Mouse (Mus musculus): Measurements from ENCODE around the gene Clptm1. TPM values are rescaled to one million over a fixed set of nuclear protein-coding genes. Genes with fewer than 3 reads are reported as not detected.
A peak's percentile ranks its signal among the peaks of the same experiment; 100 is the strongest.

Gene Clptm1
- polyA plus RNA-seq, 1 experiment from 2014 or later = 147 TPM

DNA sequence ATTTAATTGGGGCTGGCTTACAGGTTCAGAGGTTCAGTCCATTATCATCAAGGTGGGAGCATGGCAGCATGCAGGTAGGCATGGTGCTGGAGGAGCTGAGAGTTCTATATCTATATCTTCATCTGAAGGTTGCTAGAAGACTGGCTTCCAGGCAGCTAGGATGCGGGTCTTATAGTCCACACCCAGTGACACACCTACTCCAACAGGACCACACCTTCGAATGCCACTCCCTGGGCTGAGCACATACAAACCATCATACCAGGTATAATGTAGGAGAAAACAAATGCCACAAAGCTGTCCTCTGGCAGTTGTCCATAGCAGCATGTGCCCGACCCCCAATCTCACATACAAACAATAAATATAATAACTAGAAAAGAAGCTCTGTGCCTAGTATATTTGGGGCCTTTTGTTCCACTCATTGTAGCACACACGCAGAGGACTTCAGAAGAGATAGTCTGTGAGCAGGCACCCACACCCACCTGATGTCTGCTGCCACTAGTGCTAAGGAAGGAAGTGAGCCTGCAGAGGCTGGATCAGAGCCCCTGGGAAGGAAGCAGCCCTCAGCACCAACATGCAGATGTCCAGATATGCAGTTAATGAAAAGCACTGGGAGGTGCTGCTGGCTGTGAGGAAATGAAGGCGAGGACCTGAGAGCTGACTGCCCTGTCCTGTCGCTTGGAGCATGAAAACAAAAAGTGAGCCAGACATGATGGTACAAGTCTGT is 13.6 kb downstream of the Clptm1 start:
- H3K36me3 ChIP-seq (ENCODE audit: control insufficient read depth, insufficient read depth, low read length) = peaks cover 40% of the 10 kb centered on the region
- no peak for ATAC-seq (ENCODE audit: low read depth)
- no peak overlapping the region for H3K27ac ChIP-seq (ENCODE audit: low read depth, low read length)
- H3K9ac ChIP-seq (replicated peaks; ENCODE audit: low read depth, low read length) = no peak overlapping the region
- no peaks in the 10 kb centered on the region for H3K4me1 ChIP-seq (ENCODE audit: control insufficient read depth, insufficient read depth, low read length)
- 97% methylated on average over 6 of the region's 6 CpGs for WGBS
- H3K27me3 ChIP-seq (ENCODE audit: control insufficient read depth, insufficient read depth, low read length) = no peaks in the 10 kb centered on the region
- H3K9me3 ChIP-seq (ENCODE audit: control insufficient read depth, low read length) = no peaks in the 10 kb centered on the region
- no peak overlapping the region for H3K4me3 ChIP-seq (ENCODE audit: low read depth, low read length)
- no peak overlapping the region for H3K4me2 ChIP-seq (ENCODE audit: low read depth, low read length)

DNA sequence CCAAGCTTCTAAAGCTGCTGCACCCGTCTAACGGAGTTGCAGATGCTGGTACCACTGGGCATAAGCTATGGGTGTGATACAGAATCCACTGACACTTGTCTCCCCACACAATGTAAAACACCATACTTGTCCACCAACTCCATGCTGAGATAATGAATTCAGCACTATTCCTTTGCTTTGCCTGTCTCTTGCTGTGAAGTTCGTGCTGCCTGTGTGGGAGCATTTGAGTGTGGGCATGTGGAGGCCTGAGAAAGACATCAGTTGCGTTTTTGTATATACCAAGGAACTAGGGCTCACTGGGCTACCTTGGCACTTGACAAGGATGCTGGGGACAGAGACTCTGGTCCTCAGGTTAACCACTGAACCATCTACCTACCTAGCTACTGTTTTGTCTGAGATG is 23.6 kb downstream of the Clptm1 start:
- H3K27ac ChIP-seq (ENCODE audit: low read depth, low read length) = no peak overlapping the region
- no peaks in the 10 kb centered on the region for H3K27me3 ChIP-seq (ENCODE audit: control insufficient read depth, insufficient read depth, low read length)
- WGBS = 92% methylated on average over 4 of the region's 4 CpGs
- no peak overlapping the region for H3K4me3 ChIP-seq (ENCODE audit: low read depth, low read length)
- H3K4me1 ChIP-seq (ENCODE audit: control insufficient read depth, insufficient read depth, low read length) = no peaks in the 10 kb centered on the region
- no peak overlapping the region for H3K9ac ChIP-seq (replicated peaks; ENCODE audit: low read depth, low read length)
- H3K36me3 ChIP-seq (ENCODE audit: control insufficient read depth, insufficient read depth, low read length) = peaks cover 76% of the 10 kb centered on the region
- no peaks in the 10 kb centered on the region for H3K9me3 ChIP-seq (ENCODE audit: control insufficient read depth, low read length)
- ATAC-seq (ENCODE audit: low read depth) = no peak
- no peak overlapping the region for H3K4me2 ChIP-seq (ENCODE audit: low read depth, low read length)

DNA sequence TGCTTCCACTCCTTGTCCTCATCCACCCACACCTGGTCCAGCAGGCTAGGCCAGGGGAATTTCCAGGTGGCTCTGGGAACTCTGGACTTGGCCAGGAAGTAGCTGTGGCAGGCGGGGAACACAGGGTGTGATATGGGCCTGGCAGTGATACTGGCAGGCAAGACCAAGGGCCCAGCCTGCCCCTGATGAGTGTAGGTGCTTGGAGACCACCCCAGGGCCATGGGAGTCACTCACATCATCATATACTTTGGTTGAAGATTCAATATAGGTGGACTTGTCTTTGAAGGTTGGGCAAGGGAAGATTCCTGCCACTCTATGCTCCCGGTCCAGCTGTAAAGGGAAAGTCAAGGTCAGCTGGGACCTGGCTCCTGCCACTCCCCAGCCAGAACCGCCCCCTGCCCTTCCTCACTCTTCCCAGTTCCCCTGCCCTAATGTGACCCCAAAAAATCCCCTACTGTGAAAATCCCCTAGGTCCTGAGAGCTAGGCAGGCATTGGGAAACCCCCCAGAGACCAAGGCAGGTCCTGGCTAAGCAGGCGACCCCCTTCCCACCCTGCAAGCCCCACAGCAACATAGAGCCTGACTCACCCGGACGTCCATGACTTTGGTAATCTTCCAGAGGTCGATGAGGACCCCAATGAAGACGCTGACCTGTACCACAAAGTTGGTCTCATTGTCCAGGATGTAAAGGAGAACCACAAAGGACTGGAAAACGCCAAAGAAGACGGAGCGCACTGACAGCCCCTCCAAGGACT is 29.6 kb downstream of the Clptm1 start:
- Histone ChIP-seq H3K9ac (replicated peaks; ENCODE audit: low read depth, low read length) (no peak overlapping the region), H3K27ac (ENCODE audit: low read depth, low read length) (no peak overlapping the region), H3K4me3 (ENCODE audit: low read depth, low read length) (no peak overlapping the region), H3K9me3 (ENCODE audit: control insufficient read depth, low read length) (no peaks in the 10 kb centered on the region), H3K4me1 (ENCODE audit: control insufficient read depth, insufficient read depth, low read length) (no peaks in the 10 kb centered on the region), H3K36me3 (ENCODE audit: control insufficient read depth, insufficient read depth, low read length) (peaks cover 55% of the 10 kb centered on the region), H3K4me2 (ENCODE audit: low read depth, low read length) (no peak overlapping the region), H3K27me3 (ENCODE audit: control insufficient read depth, insufficient read depth, low read length) (no peaks in the 10 kb centered on the region)
- no peak for ATAC-seq (ENCODE audit: low read depth)
- WGBS = 94% methylated on average over 11 of the region's 11 CpGs

DNA sequence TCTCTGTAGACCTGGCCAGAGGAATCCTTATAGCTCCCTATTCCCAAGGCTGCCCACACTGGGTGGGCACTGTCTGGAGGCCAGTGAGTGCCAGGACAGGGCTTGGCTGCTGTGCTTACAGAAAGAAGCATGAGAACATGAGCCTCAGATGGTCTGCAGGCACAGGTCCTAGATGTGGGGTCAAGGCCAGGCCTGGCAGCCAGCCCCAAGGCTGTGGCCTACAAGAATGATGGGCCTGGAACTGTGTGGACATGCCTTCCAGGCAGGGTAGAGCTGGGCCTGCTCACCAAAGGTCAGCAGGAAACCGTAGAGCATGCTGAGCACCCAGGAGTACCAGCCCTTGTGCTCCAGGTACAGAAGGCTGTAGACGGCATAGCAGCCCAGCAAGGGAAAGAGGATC is 30.2 kb downstream of the Clptm1 start:
- peaks cover 54% of the 10 kb centered on the region for H3K36me3 ChIP-seq (ENCODE audit: control insufficient read depth, insufficient read depth, low read length)
- no peaks in the 10 kb centered on the region for H3K9me3 ChIP-seq (ENCODE audit: control insufficient read depth, low read length)
- no peak overlapping the region for H3K4me3 ChIP-seq (ENCODE audit: low read depth, low read length)
- H3K4me2 ChIP-seq (ENCODE audit: low read depth, low read length) = no peak overlapping the region
- H3K27me3 ChIP-seq (ENCODE audit: control insufficient read depth, insufficient read depth, low read length) = no peaks in the 10 kb centered on the region
- H3K9ac ChIP-seq (replicated peaks; ENCODE audit: low read depth, low read length) = no peak overlapping the region
- 100% methylated on average over 2 of the region's 2 CpGs for WGBS
- H3K27ac ChIP-seq (ENCODE audit: low read depth, low read length) = no peak overlapping the region
- no peak for ATAC-seq (ENCODE audit: low read depth)
- 0 out of 2 replicates have a peak, but pooled peaks cover 3% of the 10 kb centered on the region for H3K4me1 ChIP-seq (ENCODE audit: control insufficient read depth, insufficient read depth, low read length)

DNA sequence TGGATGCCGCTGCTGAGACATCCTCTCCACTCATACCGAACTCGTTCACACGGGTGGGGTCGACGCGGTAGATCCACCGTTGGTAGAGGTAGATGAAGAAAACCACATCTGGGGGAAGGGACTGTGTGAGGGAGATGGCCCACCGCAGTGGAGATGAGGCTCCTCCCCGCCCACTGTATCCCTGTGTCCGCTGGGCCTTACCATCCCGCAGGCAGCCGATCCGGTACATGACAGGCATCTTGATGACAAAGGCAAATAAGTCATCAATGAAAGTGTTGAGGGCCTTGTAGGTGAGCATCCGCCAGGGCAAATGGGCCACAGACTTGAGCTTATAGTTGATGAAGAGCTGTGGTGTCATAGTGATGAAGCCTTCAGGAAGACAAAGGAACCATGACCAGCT is 31.0 kb downstream of the Clptm1 start:
- Histone ChIP-seq H3K27ac (ENCODE audit: low read depth, low read length) (no peak overlapping the region), H3K4me2 (ENCODE audit: low read depth, low read length) (no peak overlapping the region), H3K9me3 (ENCODE audit: control insufficient read depth, low read length) (no peaks in the 10 kb centered on the region), H3K4me1 (ENCODE audit: control insufficient read depth, insufficient read depth, low read length) (0 out of 2 replicates have a peak, but pooled peaks cover 5% of the 10 kb centered on the region), H3K36me3 (ENCODE audit: control insufficient read depth, insufficient read depth, low read length) (peaks cover 48% of the 10 kb centered on the region), H3K9ac (replicated peaks; ENCODE audit: low read depth, low read length) (no peak overlapping the region), H3K4me3 (ENCODE audit: low read depth, low read length) (no peak overlapping the region), H3K27me3 (ENCODE audit: control insufficient read depth, insufficient read depth, low read length) (no peaks in the 10 kb centered on the region)
- no peak for ATAC-seq (ENCODE audit: low read depth)
- 96% methylated on average over 15 of the region's 15 CpGs for WGBS

DNA sequence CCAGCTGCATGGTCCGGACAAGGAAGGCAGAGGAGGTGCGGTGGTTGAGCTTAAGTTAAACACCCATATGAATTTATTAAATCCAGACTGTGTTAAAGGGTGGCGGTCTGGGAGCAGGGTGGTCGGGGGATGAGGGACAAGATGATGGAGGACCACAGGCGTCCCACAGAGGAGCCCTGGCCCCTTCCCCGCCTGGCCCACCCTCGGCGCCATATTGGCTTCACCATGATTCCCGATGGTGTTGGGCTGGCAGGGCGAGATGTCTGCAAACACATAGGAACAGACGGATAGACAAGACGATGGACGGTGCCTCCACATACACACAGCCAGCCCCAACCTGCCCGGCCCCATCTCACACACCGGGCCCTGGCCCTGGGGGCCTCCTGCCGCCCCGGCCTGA is 31.6 kb downstream of the Clptm1 start:
- Histone ChIP-seq H3K4me1 (ENCODE audit: control insufficient read depth, insufficient read depth, low read length) (0 out of 2 replicates have a peak, but pooled peaks cover 5% of the 10 kb centered on the region), H3K27me3 (ENCODE audit: control insufficient read depth, insufficient read depth, low read length) (no peaks in the 10 kb centered on the region), H3K36me3 (ENCODE audit: control insufficient read depth, insufficient read depth, low read length) (peaks cover 45% of the 10 kb centered on the region), H3K27ac (ENCODE audit: low read depth, low read length) (no peak overlapping the region), H3K9me3 (ENCODE audit: control insufficient read depth, low read length) (no peaks in the 10 kb centered on the region), H3K4me3 (ENCODE audit: low read depth, low read length) (no peak overlapping the region), H3K9ac (replicated peaks; ENCODE audit: low read depth, low read length) (no peak overlapping the region), H3K4me2 (ENCODE audit: low read depth, low read length) (no peak overlapping the region)
- 97% methylated on average over 17 of the region's 17 CpGs for WGBS
- no peak for ATAC-seq (ENCODE audit: low read depth)

DNA sequence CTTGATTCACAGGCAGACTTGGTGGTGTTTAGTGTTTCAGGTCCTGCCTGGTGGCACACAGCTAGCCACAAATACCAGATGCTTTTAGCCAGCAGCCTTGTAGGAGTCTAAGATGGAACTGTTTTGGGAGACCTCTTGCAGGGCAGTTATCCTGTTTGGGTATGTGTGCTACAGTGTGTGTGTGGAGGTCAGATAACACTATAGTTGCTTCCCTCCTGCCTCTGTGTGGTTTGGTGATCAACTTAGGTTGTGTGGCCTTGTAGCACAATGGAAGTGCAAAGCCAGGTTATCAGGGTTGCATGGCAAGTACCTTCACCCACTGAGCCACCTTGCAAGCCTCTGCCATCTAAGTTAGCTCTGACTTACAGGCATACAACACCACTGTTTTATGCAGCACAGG is 32.1 kb downstream of the Clptm1 start:
- Histone ChIP-seq H3K27ac (ENCODE audit: low read depth, low read length) (no peak overlapping the region), H3K4me2 (ENCODE audit: low read depth, low read length) (no peak overlapping the region), H3K4me1 (ENCODE audit: control insufficient read depth, insufficient read depth, low read length) (0 out of 2 replicates have a peak, but pooled peaks cover 5% of the 10 kb centered on the region), H3K9me3 (ENCODE audit: control insufficient read depth, low read length) (no peaks in the 10 kb centered on the region), H3K36me3 (ENCODE audit: control insufficient read depth, insufficient read depth, low read length) (peaks cover 42% of the 10 kb centered on the region), H3K4me3 (ENCODE audit: low read depth, low read length) (no peak overlapping the region), H3K9ac (replicated peaks; ENCODE audit: low read depth, low read length) (no peak overlapping the region), H3K27me3 (ENCODE audit: control insufficient read depth, insufficient read depth, low read length) (no peaks in the 10 kb centered on the region)
- ATAC-seq (ENCODE audit: low read depth) = no peak

DNA sequence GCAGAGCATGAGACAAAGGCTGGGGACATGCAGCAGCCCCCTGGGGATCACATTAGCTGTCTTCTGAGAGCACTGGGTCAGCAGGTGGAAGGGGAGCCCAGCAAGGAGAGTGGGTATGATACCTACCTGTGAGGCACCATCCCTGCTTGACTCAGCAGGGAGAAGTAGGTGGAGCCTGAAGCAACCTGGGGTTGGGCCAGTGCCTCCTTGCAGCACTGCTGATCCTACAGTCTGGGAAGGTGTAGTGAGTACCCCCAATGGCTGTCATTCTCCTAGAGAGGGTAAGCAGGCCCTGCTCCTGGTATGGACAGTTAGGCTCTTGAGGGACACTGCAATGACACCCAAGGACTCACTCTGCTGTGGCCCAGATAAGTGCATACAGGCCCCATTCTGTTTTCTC is 32.6 kb downstream of the Clptm1 start:
- no peak overlapping the region for H3K27ac ChIP-seq (ENCODE audit: low read depth, low read length)
- H3K36me3 ChIP-seq (ENCODE audit: control insufficient read depth, insufficient read depth, low read length) = peaks cover 37% of the 10 kb centered on the region
- H3K27me3 ChIP-seq (ENCODE audit: control insufficient read depth, insufficient read depth, low read length) = no peaks in the 10 kb centered on the region
- no peak overlapping the region for H3K9ac ChIP-seq (replicated peaks; ENCODE audit: low read depth, low read length)
- ATAC-seq (ENCODE audit: low read depth) = no peak
- no peak overlapping the region for H3K4me2 ChIP-seq (ENCODE audit: low read depth, low read length)
- H3K9me3 ChIP-seq (ENCODE audit: control insufficient read depth, low read length) = no peaks in the 10 kb centered on the region
- H3K4me1 ChIP-seq (ENCODE audit: control insufficient read depth, insufficient read depth, low read length) = 0 out of 2 replicates have a peak, but pooled peaks cover 5% of the 10 kb centered on the region
- no peak overlapping the region for H3K4me3 ChIP-seq (ENCODE audit: low read depth, low read length)

DNA sequence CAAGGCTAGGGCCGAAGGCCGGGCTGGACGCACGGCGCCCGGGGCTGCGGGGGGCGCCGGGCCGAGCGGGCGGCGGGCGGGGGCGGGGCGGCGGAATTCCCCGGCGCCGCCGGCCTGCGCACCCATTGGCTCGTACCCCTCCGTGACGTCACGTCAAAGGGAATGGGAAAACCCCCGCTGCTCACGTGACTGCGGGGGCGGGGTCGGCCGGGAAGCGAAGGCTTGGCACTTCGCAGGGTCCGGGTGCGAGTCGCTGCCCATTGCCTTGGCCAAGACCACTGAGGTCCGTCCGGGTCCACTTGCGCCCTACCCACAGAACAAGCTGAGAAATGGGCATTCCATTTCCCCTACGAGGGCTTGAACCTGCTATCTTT is 35.5 kb downstream of the Clptm1 start, which contains the start of gene Relb:
TSS of gene Relb (minus strand) at position 78 of the 374 bp plus-strand sequence.
- no peaks in the 10 kb centered on the region for H3K27me3 ChIP-seq (ENCODE audit: control insufficient read depth, insufficient read depth, low read length)
- H3K4me2 ChIP-seq (ENCODE audit: low read depth, low read length) = peak within 1 kb of the TSS; percentile 85
- peak within 1 kb of the TSS; percentile 68 for H3K4me3 ChIP-seq (ENCODE audit: low read depth, low read length)
- peaks cover 15% of the 10 kb centered on the region for H3K36me3 ChIP-seq (ENCODE audit: control insufficient read depth, insufficient read depth, low read length)
- H3K27ac ChIP-seq (ENCODE audit: low read depth, low read length) = peak within 1 kb of the TSS; percentile 79
- under 1% methylated on average over 27 of the region's 41 CpGs for WGBS
- no peaks in the 10 kb centered on the region for H3K9me3 ChIP-seq (ENCODE audit: control insufficient read depth, low read length)
- H3K4me1 ChIP-seq (ENCODE audit: control insufficient read depth, insufficient read depth, low read length) = 0 out of 2 replicates have a peak, but pooled peaks cover 5% of the 10 kb centered on the region
- ATAC-seq (ENCODE audit: low read depth) = peak; percentile 73
- H3K9ac ChIP-seq (replicated peaks; ENCODE audit: low read depth, low read length) = peak within 1 kb of the TSS; percentile 52

Measured in neural tube, embryonic 14.5 days (tissue).